Mouse (Mus musculus): ENCODE results near the gene Sqor. TPM values are rescaled to one million over a fixed set of nuclear protein-coding genes. Genes with fewer than 3 reads are reported as not detected.

Sqor gene
- 2.2 and 2.5 TPM in 2 replicates for polyA plus RNA-seq (2015; fragmentation: Nextera tagmentation; extraction: Ambion mirVana)

DNA sequence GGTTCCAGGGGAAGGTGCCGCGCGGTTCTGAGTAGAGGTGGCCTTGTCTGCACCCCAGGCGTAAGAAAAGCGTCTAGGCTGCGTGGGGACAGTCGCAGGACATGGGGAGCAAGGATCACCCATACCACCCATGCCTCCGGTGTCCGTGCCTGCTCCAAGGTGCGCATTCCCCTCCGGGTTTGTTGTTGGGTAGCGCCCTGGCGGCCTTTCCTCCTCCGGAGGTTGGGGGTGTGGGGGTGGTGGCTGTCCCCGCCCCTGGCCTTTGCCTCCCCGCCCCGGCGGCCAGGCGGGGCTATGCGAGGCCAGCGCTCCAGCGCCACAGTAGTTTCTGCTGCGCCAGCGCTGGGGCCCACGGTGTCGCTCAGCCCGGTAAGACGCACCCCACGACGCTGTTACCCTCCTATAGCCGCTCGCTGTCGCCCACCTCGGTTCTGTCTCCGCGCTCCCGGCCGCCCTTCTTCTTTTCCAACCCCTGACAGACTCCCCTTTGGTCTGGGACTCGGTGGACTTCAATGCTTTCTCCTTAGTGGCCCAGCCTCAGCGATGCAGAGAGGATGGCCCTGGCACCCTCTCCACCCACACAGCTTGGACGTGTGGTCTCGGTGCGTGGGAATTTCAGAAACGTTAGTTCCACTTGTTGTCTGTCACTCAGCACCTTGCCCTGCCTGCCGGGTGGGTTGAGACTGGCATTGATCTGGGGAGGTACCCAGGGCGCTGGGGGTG, at the start of gene Sqor:
Sqor (plus strand) TSS at position 167 of the 723 bp plus-strand sequence.
- 1% methylated on average over 44 of the region's 46 CpGs for WGBS
- H3K27me3 ChIP-seq (replicated peaks), result peaks cover 18% of the 10 kb centered on the region
- H3K9me3 ChIP-seq, result no peaks in the 10 kb centered on the region
- no peaks in the 10 kb centered on the region for H3K36me3 ChIP-seq (replicated peaks)
- peak within 1 kb of the TSS; percentile 38 for H3K4me3 ChIP-seq
- peak within 1 kb of the TSS; percentile 82 for H3K4me2 ChIP-seq
- peak; percentile 42; the same call in 1 of the 2 replicates for ATAC-seq (replicated peaks)
- H3K4me1 ChIP-seq, result peaks cover 7% of the 10 kb centered on the region
- H3K27ac ChIP-seq, result no peak within 1 kb of the TSS
- peak within 1 kb of the TSS; percentile 29 for H3K9ac ChIP-seq

DNA sequence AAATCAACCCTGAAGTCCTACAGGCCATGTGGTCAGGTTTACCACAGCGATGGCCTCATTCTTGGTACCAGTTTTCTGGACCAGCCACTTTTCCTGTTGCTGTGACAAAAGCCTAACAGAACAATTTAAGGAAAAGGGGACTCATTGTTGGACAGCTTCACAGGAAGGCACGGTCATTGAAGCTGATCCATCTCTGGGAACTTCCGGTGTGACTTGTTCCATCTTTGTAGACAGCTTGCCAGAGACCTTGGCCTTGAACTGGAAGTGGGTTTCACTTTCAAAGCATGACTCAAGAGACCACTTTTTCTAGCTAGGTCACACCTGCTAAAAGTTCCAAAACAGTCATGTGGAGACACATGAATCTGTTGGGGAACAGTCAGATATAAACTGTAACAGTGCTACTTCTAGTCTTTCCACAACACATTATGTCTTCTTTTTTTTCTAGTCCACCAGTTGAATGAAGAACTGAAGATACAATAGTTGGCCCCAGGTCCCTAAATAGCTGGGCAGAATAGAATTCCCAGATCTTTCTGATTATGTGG, 48.7 kb upstream of the Sqor start:
- no peak overlapping the region for H3K27ac ChIP-seq
- WGBS, result 82% methylated on average over 3 of the region's 3 CpGs
- no peaks in the 10 kb centered on the region for H3K36me3 ChIP-seq (replicated peaks)
- H3K27me3 ChIP-seq (replicated peaks), result no peaks in the 10 kb centered on the region
- H3K4me2 ChIP-seq, result no peak overlapping the region
- H3K9me3 ChIP-seq, result no peaks in the 10 kb centered on the region
- no peak overlapping the region for H3K9ac ChIP-seq
- no peak for ATAC-seq (replicated peaks)
- no peak overlapping the region for H3K4me3 ChIP-seq
- H3K4me1 ChIP-seq, result no peaks in the 10 kb centered on the region

DNA sequence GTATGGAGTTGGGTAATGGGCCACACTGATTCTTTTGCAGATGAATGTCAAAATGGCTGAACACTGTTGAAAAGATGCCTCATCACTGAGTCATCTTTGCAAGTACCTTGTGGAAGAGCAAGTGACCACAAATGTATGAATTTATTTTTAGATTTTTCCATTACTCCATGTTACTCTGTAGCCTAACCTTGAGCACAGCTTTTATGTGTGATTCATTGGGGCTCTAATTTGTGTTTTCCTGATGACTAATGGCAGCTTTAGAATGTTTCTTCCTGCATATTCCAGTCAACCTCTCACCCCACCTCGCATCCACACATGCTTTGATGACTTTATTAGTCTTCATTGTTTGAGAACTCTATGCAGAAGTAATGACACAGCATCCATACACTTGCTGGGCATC, 45.8 kb upstream of the Sqor start:
- no peaks in the 10 kb centered on the region for H3K27me3 ChIP-seq (replicated peaks)
- H3K9ac ChIP-seq, result no peak overlapping the region
- no peak overlapping the region for H3K4me3 ChIP-seq
- H3K36me3 ChIP-seq (replicated peaks), result no peaks in the 10 kb centered on the region
- H3K27ac ChIP-seq, result no peak overlapping the region
- WGBS, result 67% methylated on average over 1 of the region's 1 CpGs
- H3K4me2 ChIP-seq, result no peak overlapping the region
- no peaks in the 10 kb centered on the region for H3K4me1 ChIP-seq
- H3K9me3 ChIP-seq, result no peaks in the 10 kb centered on the region
- ATAC-seq (replicated peaks), result no peak

DNA sequence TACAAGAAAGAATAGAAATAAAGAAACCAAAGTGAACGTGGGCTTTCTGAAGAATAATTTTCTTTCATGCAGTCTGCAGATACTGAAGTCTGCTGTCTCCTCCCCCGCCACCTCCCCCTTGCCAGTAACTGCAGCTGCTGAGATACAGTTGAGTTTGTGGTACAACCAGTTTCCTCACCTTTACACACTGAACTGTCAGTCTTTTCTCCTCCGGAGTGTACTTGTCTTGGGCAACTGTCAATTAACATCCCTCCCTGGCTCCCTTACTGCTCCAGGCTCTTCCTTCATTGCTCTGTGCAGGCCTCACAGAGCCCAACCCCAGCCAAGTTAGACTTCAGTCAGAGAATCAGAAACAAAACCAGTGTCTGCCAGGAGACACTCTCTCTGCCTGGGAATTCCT, 44.5 kb upstream of the Sqor start:
- no peaks in the 10 kb centered on the region for H3K36me3 ChIP-seq (replicated peaks)
- no peaks in the 10 kb centered on the region for H3K4me1 ChIP-seq
- H3K27ac ChIP-seq, result no peak overlapping the region
- no peaks in the 10 kb centered on the region for H3K27me3 ChIP-seq (replicated peaks)
- no peak overlapping the region for H3K9ac ChIP-seq
- H3K4me3 ChIP-seq, result no peak overlapping the region
- H3K9me3 ChIP-seq, result no peaks in the 10 kb centered on the region
- 91% methylated on average over 3 of the region's 3 CpGs for WGBS
- no peak overlapping the region for H3K4me2 ChIP-seq
- ATAC-seq (replicated peaks), result no peak

DNA sequence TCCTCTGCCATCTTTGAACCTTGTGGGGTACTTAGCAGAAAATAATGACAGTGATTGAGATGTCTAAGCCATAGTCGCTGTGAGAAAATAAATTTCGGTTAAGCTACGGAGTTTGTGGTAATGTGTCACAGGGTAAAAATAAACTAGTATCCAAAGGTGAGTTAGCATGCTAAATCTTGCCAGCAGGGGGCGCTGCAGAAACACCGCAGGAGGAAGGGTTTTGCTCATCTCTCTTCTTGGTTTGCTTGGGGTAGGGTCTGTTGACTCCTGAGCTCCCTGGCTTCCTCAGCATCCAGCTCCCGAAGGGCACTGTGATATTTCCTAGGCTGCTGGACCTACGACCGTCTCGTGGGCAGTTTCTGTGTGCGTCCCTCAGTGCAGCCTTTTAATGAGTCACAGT, 39.4 kb upstream of the Sqor start:
- Histone ChIP-seq H3K27ac (no peak overlapping the region), H3K9me3 (no peaks in the 10 kb centered on the region), H3K9ac (no peak overlapping the region), H3K27me3 (replicated peaks) (no peaks in the 10 kb centered on the region), H3K4me2 (no peak overlapping the region), H3K4me1 (no peaks in the 10 kb centered on the region), H3K4me3 (no peak overlapping the region), H3K36me3 (replicated peaks) (no peaks in the 10 kb centered on the region)
- ATAC-seq (replicated peaks), result no peak
- WGBS, result 60% methylated on average over 10 of the region's 10 CpGs

DNA sequence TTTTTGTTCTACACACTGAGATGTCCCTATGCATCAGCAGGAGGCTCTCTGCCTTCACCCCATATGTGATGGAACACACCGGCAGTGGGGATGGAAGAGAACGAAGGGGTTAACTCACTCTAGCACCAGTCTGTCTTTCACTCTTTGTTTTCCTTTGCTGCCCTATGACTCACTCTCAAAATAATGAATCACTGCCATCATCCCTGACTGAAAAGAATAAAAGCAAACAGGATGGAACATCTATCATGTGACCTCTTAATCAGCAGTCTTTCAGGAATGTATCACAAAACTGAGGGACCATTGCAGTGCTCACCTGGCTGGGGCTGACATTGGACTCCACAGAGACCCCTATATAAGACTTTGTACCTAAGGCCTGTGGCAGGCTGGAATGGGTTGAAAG, 33.6 kb upstream of the Sqor start:
- Histone ChIP-seq H3K27me3 (replicated peaks) (peaks cover 6% of the 10 kb centered on the region; the same call in 1 of the 2 replicates), H3K4me1 (no peaks in the 10 kb centered on the region), H3K4me2 (no peak overlapping the region), H3K9ac (no peak overlapping the region), H3K27ac (no peak overlapping the region), H3K36me3 (replicated peaks) (no peaks in the 10 kb centered on the region), H3K4me3 (no peak overlapping the region), H3K9me3 (no peaks in the 10 kb centered on the region)
- 54% methylated on average over 2 of the region's 2 CpGs for WGBS
- ATAC-seq (replicated peaks), result no peak

DNA sequence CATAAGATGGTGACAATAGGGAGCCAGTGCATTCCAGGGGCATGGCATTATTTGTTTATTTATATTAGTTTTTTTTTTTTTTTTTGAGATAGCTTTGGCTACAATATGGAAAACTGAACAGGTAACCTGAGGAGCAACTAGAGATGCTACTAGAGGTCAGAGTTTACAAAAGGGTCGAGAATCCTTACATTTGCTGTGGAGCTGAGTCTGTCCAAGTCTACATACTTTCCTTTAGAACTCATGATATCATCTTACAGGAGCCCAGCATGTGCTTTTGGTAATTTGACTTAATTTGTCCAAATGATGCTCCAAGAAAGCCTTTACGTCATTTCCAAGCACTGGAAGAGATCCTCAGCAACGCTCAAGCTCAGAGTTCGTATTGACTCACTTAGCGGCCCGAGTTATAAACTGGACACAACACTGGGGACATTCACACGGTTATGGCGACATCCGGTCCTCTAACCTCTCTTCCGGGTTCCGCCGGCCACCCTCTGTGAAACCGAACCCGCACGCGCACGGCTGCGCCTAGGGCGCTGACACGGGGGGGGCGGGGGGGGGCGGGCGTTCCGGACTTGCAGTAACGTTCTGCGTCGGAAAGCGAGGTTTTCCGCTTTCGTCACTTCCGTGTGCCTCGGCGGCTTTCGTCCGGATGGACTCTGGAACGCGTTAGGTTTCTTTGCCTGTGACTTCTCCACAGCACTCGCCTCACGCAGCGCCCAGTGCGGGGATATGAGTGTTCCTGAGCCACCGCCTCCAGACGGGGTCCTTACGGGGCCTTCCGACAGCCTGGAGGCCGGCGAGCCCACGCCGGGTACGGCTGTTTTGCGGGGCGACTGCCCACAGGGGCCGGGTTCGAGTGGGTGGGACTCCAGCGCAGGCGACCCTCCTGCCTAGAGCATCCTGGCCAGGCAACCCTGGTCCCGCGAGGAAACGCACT, 26.9 kb upstream of the Sqor start, which contains the start of gene Bloc1s6:
Bloc1s6 (plus strand) TSS at position 610 of the 937 bp plus-strand sequence.
- peaks cover 20% of the 10 kb centered on the region for H3K4me1 ChIP-seq
- ATAC-seq (replicated peaks), result peak; percentile 97
- H3K4me3 ChIP-seq, result peak within 1 kb of the TSS; percentile 88
- H3K36me3 ChIP-seq (replicated peaks), result no peaks in the 10 kb centered on the region
- peak within 1 kb of the TSS; percentile 93 for H3K9ac ChIP-seq
- no peaks in the 10 kb centered on the region for H3K9me3 ChIP-seq
- under 1% methylated on average over 57 of the region's 59 CpGs for WGBS
- peak within 1 kb of the TSS; percentile 75 for H3K4me2 ChIP-seq
- H3K27ac ChIP-seq, result peak within 1 kb of the TSS; percentile 95
- peaks cover 6% of the 10 kb centered on the region; the same call in 1 of the 2 replicates for H3K27me3 ChIP-seq (replicated peaks)

DNA sequence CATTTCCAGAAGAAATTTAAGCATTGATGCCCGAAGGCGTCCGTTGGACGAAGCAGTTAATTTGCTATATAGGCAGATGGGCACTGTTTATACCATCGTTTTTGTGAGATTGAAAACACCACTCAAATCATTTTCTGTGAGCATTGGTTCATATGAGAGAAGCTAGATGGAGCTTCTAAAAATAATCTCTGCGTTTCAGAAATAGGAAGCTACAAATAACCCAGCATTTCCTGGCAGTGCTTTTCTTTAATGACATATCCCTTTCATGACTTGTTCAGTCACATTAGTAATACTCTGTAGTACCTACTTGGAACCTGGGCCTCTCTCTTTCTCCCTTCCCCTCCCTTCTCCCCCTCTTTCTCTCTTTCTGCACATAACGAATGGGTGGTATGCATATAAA, 26.0 kb upstream of the Sqor start:
- H3K9me3 ChIP-seq, result no peaks in the 10 kb centered on the region
- peak overlapping the region; percentile 95 for H3K27ac ChIP-seq
- WGBS, result 34% methylated on average over 7 of the region's 7 CpGs
- H3K4me2 ChIP-seq, result peak overlapping the region; percentile 75
- H3K4me3 ChIP-seq, result peak overlapping the region; percentile 88
- H3K9ac ChIP-seq, result peak overlapping the region; percentile 93
- H3K4me1 ChIP-seq, result peaks cover 20% of the 10 kb centered on the region
- ATAC-seq (replicated peaks), result no peak
- peaks cover 6% of the 10 kb centered on the region; the same call in 1 of the 2 replicates for H3K27me3 ChIP-seq (replicated peaks)
- H3K36me3 ChIP-seq (replicated peaks), result peaks cover 3% of the 10 kb centered on the region; the same call in 1 of the 2 replicates

DNA sequence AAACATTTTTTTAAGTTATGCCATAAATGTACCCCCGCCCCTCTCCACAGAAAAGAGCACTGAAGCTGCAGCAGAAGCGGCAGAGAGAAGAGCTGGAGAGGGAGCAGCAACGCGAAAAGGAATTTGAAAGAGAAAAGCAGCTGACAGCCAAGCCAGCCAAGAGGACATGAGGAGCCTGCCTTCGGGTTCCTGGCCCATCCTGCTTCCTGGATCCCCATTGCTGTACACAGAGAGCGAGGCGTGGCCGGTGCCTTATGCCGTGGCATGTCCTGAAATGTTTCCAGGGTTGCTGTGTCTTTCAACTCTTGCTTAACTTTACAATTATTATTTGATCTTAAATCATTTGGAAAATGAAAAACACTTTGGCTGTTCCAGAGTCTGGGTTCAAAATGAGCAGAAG, 18.6 kb upstream of the Sqor start:
- no peaks in the 10 kb centered on the region for H3K9me3 ChIP-seq
- no peak overlapping the region for H3K27ac ChIP-seq
- H3K4me3 ChIP-seq, result no peak overlapping the region
- 90% methylated on average over 9 of the region's 9 CpGs for WGBS
- no peak overlapping the region for H3K4me2 ChIP-seq
- peaks cover 25% of the 10 kb centered on the region for H3K36me3 ChIP-seq (replicated peaks)
- no peak for ATAC-seq (replicated peaks)
- H3K4me1 ChIP-seq, result no peaks in the 10 kb centered on the region
- H3K27me3 ChIP-seq (replicated peaks), result no peaks in the 10 kb centered on the region
- no peak overlapping the region for H3K9ac ChIP-seq

DNA sequence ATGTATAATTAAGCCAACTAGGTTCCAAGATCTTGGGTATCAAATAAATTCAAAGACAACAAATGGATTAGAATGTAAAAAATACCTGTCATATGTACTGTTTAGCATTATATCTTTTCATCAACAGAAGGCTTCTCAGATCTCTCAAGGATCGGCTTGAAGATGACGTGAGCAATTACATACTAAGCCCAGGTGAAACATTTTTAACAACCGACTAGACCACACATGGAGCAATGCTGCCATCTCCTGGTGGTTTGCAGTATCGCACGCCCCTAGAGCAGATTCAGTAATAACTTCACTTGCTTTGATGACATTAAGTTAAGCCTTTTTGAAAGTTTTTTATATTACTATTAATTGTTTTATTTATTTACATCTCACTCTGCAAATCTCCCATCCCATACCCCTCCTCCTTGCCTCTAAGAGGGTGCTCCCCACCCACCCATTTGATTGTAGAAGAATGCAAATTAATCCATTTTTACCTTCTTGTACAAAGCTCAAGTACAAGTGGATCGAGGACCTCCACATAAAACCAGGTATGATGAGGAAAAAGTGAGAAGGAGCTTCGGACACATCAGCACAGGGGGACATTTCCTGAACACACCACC, 11.2 kb upstream of the Sqor start:
- Histone ChIP-seq H3K36me3 (replicated peaks) (no peaks in the 10 kb centered on the region), H3K4me2 (peak overlapping the region; percentile 25; the same call in 1 of the 2 replicates), H3K27ac (no peak overlapping the region), H3K9me3 (no peaks in the 10 kb centered on the region), H3K27me3 (replicated peaks) (peaks cover 9% of the 10 kb centered on the region), H3K4me3 (peak overlapping the region; percentile 12; the same call in 1 of the 2 replicates), H3K4me1 (no peaks in the 10 kb centered on the region), H3K9ac (no peak overlapping the region)
- peak; percentile 78 for ATAC-seq (replicated peaks)
- WGBS, result 13% methylated on average over 7 of the region's 7 CpGs

DNA sequence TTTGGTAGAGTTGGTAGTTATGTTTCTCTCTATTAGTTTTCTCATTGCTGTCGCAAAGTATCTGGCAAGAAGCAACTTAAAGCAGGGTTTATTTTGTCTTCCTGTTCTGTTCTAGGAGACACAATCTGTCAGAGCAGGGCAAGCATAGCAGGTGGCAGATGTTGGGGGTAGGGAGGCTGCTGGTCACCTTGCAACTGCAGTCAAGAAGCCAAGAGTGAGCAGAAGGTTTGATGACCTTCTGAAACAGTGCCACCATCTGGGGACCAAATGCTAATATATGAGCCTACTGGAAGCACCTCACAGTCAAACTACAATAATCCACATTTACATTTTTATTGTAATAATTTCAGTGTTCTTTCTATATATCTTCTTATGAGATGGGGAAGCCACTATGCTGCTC, 5.2 kb upstream of the Sqor start:
- Histone ChIP-seq H3K4me2 (no peak overlapping the region), H3K27ac (no peak overlapping the region), H3K9me3 (no peaks in the 10 kb centered on the region), H3K9ac (no peak overlapping the region), H3K4me1 (no peaks in the 10 kb centered on the region), H3K36me3 (replicated peaks) (no peaks in the 10 kb centered on the region), H3K4me3 (no peak overlapping the region), H3K27me3 (replicated peaks) (peaks cover 19% of the 10 kb centered on the region)
- no peak for ATAC-seq (replicated peaks)
- WGBS, result 83% methylated on average over 1 of the region's 1 CpGs

DNA sequence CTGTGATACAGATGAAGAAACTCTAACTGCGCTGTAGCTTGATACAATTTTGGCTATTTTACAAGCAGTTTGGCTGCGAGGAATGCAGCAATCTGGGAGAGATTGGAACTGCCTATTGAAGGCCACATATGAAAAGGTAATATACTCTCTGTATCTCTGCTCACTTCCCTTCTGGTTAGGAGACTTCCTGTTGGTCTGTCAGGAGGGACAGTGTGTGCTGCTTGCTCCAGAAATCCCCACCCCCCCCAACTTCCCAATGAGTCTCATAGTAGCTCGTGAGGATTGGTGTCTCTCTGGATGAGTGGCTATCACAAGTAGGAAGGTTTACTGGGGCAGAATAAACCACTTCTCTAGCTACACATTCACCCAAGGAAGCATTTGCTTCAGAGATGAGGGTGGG, 2.0 kb upstream of the Sqor start:
- Histone ChIP-seq H3K27me3 (replicated peaks) (peaks cover 18% of the 10 kb centered on the region), H3K9ac (no peak overlapping the region), H3K36me3 (replicated peaks) (no peaks in the 10 kb centered on the region), H3K27ac (no peak overlapping the region), H3K4me2 (no peak overlapping the region), H3K4me3 (no peak overlapping the region), H3K4me1 (peaks cover 7% of the 10 kb centered on the region), H3K9me3 (no peaks in the 10 kb centered on the region)
- ATAC-seq (replicated peaks), result no peak
- WGBS, result 73% methylated on average over 3 of the region's 3 CpGs
